15 mouse cellular contexts compared by ENCODE assay signal in the genomic region with DNA sequence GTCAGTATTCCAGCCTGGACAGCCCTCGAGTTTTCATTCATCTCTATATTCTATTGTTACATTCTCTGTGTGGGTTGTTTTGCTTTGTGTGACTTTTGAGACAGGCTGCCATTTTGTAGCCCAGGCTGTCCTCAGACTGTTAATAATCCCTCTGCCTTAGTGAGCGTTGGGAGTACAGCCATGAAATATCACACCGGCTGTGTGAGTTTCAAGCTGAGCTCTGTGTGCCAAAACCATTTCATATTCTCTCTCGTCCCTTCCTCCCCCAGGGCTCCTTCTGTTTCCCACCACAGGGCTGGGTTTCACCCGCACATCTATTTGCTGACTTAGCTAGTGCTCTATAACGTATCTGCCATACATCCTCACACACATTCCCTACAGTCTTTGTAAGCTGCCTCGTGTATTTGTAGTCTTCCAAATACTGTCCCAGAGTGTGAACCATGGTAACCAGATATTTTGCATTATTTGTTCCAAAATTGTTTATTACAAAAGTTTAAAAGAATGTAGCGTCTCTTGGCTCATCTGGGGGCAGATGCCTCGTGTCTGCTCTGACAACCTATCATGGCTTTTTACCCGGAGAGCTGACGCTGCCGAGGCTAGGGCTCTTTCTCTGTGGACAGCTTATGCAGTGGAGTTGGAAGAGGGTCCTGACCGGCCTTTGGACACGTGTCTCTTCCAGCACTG.
DNase-seq lines count a peak whose midpoint lies in the region; ATAC-seq and TF ChIP-seq lines count a peak whose summit lies in the region.
"Had no signal": no experiment of that assay in that cellular context is flagged by ENCODE, and none has a peak within 500 bp of the region (broad histone marks: within the 10 kb centered on the region; RNA-seq: fewer than 3 reads in every experiment).

No protein-coding gene starts in this region.

- peak; percentile 84 for ATAC-seq in lung, embryonic 16.5 days (ENCODE audit: low read depth)
- 0 out of 2 replicates have a peak, but pooled peaks have one; percentile 41 for ATAC-seq in stomach, embryonic 16.5 days (ENCODE audit: insufficient read depth, low FRiP score)
- ATAC-seq: liver, embryonic 12.5 days; midbrain, embryonic 16.5 days had no signal

- intact Hi-C loops in gastrocnemius, adult 2 months (cut with DNase I): no loop called here

- H3K4me1 ChIP-seq in lung, embryonic 16.5 days (replicated peaks; ENCODE audit: control insufficient read depth, insufficient read depth, low read length): peaks cover 8% of the 10 kb centered on the region
- peaks cover 19% of the 10 kb centered on the region; the same call in 1 of the 2 replicates for H3K4me1 ChIP-seq in stomach, embryonic 16.5 days (ENCODE audit: control insufficient read depth, insufficient read depth, low read length)

- no peak overlapping the region for H3K4me3 ChIP-seq in gastrocnemius, adult 2 months
- H3K4me3 ChIP-seq in lung, embryonic 16.5 days (ENCODE audit: low read length): no peak overlapping the region
- no peak overlapping the region for H3K4me3 ChIP-seq in layer of hippocampus, adult 2 months
- no peak overlapping the region for H3K4me3 ChIP-seq in stomach, embryonic 16.5 days (replicated peaks; ENCODE audit: low read length)
- H3K4me3 ChIP-seq: heart, embryonic 10.5 days; liver, embryonic 12.5 days had no signal

- H3K36me3 ChIP-seq in lung, embryonic 16.5 days (ENCODE audit: control insufficient read depth, insufficient read depth, low read length): peaks cover 6% of the 10 kb centered on the region
- no peaks in the 10 kb centered on the region for H3K36me3 ChIP-seq in stomach, embryonic 16.5 days (ENCODE audit: control insufficient read depth, insufficient read depth, low read length)

- DNase-seq in gastrocnemius, adult 2 months: peak; percentile 45
- DNase-seq in gastrocnemius, postnatal 25 days: no peak
- no peak for DNase-seq in lung, adult 18-20 months
- DNase-seq in layer of hippocampus, adult 2 months (ENCODE audit: low spot score in 2 of 2): peak; percentile 65 to 71
- no peak for DNase-seq in urinary bladder, adult 2 months (ENCODE audit: low spot score)
- DNase-seq: adrenal gland, adult 2 months; gastrocnemius, postnatal 10 days; heart, postnatal 36 days; right cerebral cortex, postnatal 14 days had no signal

- H3K9me3 ChIP-seq in lung, embryonic 16.5 days (ENCODE audit: control insufficient read depth, low read length): no peaks in the 10 kb centered on the region
- H3K9me3 ChIP-seq in stomach, embryonic 16.5 days (replicated peaks; ENCODE audit: control insufficient read depth, low read length): no peaks in the 10 kb centered on the region
- H3K9me3 ChIP-seq: G1E; heart, embryonic 10.5 days; liver, embryonic 12.5 days had no signal

- TF ChIP-seq CTCF in gastrocnemius, adult 2 months (IDR thresholded peaks at IDR 0.05): no peak
- no peak for TF ChIP-seq CTCF in layer of hippocampus, adult 2 months (conservative IDR thresholded peaks at IDR 0.05)

- H3K27me3 ChIP-seq in lung, embryonic 16.5 days (ENCODE audit: control insufficient read depth, insufficient read depth, low read depth, low read length): no peaks in the 10 kb centered on the region
- H3K27me3 ChIP-seq in stomach, embryonic 16.5 days (ENCODE audit: control insufficient read depth, insufficient read depth, low read length): no peaks in the 10 kb centered on the region
- H3K27me3 ChIP-seq: liver, embryonic 12.5 days had no signal

- H3K9ac ChIP-seq in lung, embryonic 16.5 days (ENCODE audit: low read length): no peak overlapping the region
- no peak overlapping the region for H3K9ac ChIP-seq in stomach, embryonic 16.5 days (ENCODE audit: low read length)
- H3K9ac ChIP-seq: liver, embryonic 12.5 days had no signal

- WGBS in lung, embryonic 16.5 days: 55% methylated on average over 14 of the region's 14 CpGs
- 60% methylated on average over 14 of the region's 14 CpGs for WGBS in stomach, embryonic 16.5 days

- H3K27ac ChIP-seq in gastrocnemius, adult 2 months: peak overlapping the region; percentile 56
- peak overlapping the region; percentile 70 for H3K27ac ChIP-seq in lung, embryonic 16.5 days (ENCODE audit: low read length)
- peak overlapping the region; percentile 78 for H3K27ac ChIP-seq in layer of hippocampus, adult 2 months
- peak overlapping the region; percentile 66 for H3K27ac ChIP-seq in stomach, embryonic 16.5 days (ENCODE audit: low read length)
- H3K27ac ChIP-seq: heart, embryonic 10.5 days; liver, embryonic 12.5 days had no signal

- H3K4me2 ChIP-seq in lung, embryonic 16.5 days (ENCODE audit: low read depth, low read length): no peak overlapping the region
- H3K4me2 ChIP-seq in stomach, embryonic 16.5 days (ENCODE audit: low read depth, low read length): no peak overlapping the region
- H3K4me2 ChIP-seq: liver, embryonic 12.5 days had no signal

Comparison
In these comparisons a context has a peak if more than half of its experiments do, and no peak if none do; other contexts are left out.
1. DNase-seq: peak in gastrocnemius, adult 2 months (single experiment) and layer of hippocampus, adult 2 months (2 of 2); none in gastrocnemius, postnatal 25 days (single experiment), lung, adult 18-20 months (0 of 2) and urinary bladder, adult 2 months (single experiment).
2. Peak in every context shown above with its lines, with median percentiles within 50 percentile points of each other: H3K27ac ChIP-seq.